Mouse (Mus musculus) limb, embryonic 11.5 days (tissue): Measurements from ENCODE around the gene Gm11172. TPM values are rescaled to one million over a fixed set of nuclear protein-coding genes. Genes with fewer than 3 reads are reported as not detected.
A peak's percentile ranks its signal among the peaks of the same experiment; 100 is the strongest.

ENCODE experiments used
- ATAC-seq: fragments of 200-750 bp; cut with Nextera tagmentation; 2 replicates; pipeline ENCODE4 v1.8.0; 2017; ENCODE audit warnings: low read depth; ENCODE audit not compliant: insufficient number of reproducible peaks, low FRiP score, low TSS enrichment
- DNase-seq: peaks from one replicate; pipeline ENCODE4 v3.0.0-alpha.2; 2015; ENCODE audit warnings: low spot score
- H3K27ac ChIP-seq: fragments of 300-500 bp; sonication (generic); replicated peaks from 2 replicates; pipeline ENCODE4 v1.5.1; 2014; ENCODE audit warnings: low read depth, mild to moderate bottlenecking, low read length
- H3K27me3 ChIP-seq: fragments of 300-500 bp; sonication (generic); 2 replicates; pipeline ENCODE4 v1.6.1; 2014; ENCODE audit warnings: mild to moderate bottlenecking, low read length, mixed read lengths; ENCODE audit not compliant: control insufficient read depth, insufficient read depth
- H3K36me3 ChIP-seq: fragments of 300-500 bp; sonication (generic); 2 replicates; pipeline ENCODE4 v1.6.1; 2014; ENCODE audit warnings: mild to moderate bottlenecking, low read length, moderate library complexity, mixed read lengths; ENCODE audit not compliant: control insufficient read depth, insufficient read depth
- H3K4me1 ChIP-seq: fragments of 300-500 bp; sonication (generic); 2 replicates; pipeline ENCODE4 v1.6.1; 2014; ENCODE audit warnings: low read length, mixed read lengths; ENCODE audit not compliant: control insufficient read depth, insufficient read depth
- H3K4me2 ChIP-seq: fragments of 300-500 bp; sonication (generic); 2 replicates; pipeline ENCODE4 v1.6.1; 2014; ENCODE audit warnings: low read depth, mild to moderate bottlenecking, moderate library complexity; ENCODE audit not compliant: severe bottlenecking
- H3K4me3 ChIP-seq: fragments of 300-500 bp; sonication (generic); 2 replicates; pipeline ENCODE4 v1.5.1; 2014; ENCODE audit warnings: low read depth, low read length
- H3K9ac ChIP-seq: fragments of 300-500 bp; sonication (generic); 2 replicates; pipeline ENCODE4 v1.6.1; 2014; ENCODE audit warnings: mild to moderate bottlenecking, low read length
- H3K9me3 ChIP-seq: fragments of 300-500 bp; sonication (generic); 2 replicates; pipeline ENCODE4 v1.6.1; 2016; ENCODE audit warnings: low read length; ENCODE audit not compliant: control insufficient read depth
- WGBS: fragments of 180-500 bp; shearing (Covaris S2); extraction: QIAGEN DNeasy Blood & Tissue Kit; methylation state at CpG from one replicate; pipeline ENCODE4 v1.1.7; 2014; 5-methylcytosine and 5-hydroxymethylcytosine counted together
- polyA plus RNA-seq: library from polyadenylated mRNA; unstranded; fragments of >200 nt; fragmentation: Nextera tagmentation; extraction: Ambion mirVana; gene quantifications from 2 replicates; pipeline ENCODE4 v1.2.1, GENCODE M21; 2014

The Gm11172 gene
- polyA plus RNA-seq, 1 experiment from 2014 or later, result not detected

DNA sequence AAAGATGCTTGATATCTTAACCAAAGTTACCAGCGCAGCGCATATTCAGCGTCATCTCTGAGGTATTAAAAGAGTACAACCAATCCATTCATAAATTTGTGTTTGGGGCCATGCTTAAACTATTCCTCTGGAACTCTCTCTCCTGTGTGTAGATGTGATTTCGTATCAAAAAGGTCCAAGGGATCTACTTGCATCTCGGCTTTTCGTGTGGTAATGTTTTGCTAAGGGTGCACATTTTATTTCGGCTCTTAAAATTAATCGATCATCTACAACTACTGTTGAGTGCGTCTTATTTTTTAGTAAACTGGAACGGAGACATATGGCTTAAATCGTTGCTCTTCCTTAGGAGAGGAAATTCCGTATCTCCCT lies 21.8 kb downstream of the Gm11172 start:
- Histone ChIP-seq H3K27ac (no peak overlapping the region), H3K36me3 (no peaks in the 10 kb centered on the region; the same call in 1 of the 2 replicates), H3K4me2 (peak overlapping the region; percentile 53), H3K4me1 (peaks cover 12% of the 10 kb centered on the region), H3K4me3 (peak overlapping the region; percentile 60), H3K9me3 (no peaks in the 10 kb centered on the region), H3K9ac (peak overlapping the region; percentile 38; the same call in 1 of the 2 replicates), H3K27me3 (no peaks in the 10 kb centered on the region)
- 12% methylated on average over 12 of the region's 12 CpGs for WGBS
- DNase-seq, result no peak
- ATAC-seq, result no peak

DNA sequence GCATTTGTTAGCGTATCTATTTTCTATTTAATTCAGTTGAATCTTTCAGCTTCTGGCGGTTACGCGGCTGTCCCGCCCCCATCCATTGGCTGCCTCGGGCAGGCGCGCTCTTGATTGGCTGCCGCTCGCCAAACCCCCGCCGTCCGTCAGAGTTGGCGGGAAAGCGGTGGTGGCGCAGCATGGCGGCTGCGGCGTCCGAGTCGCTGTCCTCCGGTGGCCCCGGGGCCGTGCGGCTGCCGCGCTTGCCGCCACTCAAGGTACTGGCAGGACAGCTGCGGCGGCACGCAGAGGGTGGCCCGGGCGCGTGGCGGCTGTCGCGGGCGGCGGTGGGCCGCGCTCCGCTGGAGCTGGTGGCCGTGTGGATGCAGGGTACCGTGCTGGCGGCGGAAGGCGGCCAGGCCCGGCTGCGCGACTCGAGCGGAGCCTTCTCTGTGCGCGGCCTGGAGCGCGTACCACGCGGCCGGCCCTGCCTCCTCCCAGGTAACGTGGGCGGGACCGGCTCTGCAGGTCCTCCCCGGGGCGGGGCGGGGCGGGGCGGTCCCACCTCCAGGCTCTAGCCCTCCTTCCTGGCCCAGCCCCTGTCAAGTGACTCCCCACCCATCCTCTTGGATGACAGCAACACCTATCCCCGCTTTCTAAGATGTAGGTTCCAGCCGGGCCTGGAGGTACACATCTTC lies 22.3 kb downstream of the Gm11172 start, which contains the start of gene Rmi2:
Gene Rmi2 (plus strand): TSS at position 149 of the 677 bp plus-strand sequence.
- peak within 1 kb of the TSS; percentile 75 for H3K27ac ChIP-seq
- WGBS, result under 1% methylated on average over 68 of the region's 69 CpGs
- peak within 1 kb of the TSS; percentile 53 for H3K4me2 ChIP-seq
- H3K36me3 ChIP-seq, result no peaks in the 10 kb centered on the region; the same call in 1 of the 2 replicates
- peak; percentile 84 for ATAC-seq
- peaks cover 12% of the 10 kb centered on the region for H3K4me1 ChIP-seq
- no peaks in the 10 kb centered on the region for H3K9me3 ChIP-seq
- DNase-seq, result peak; percentile 93
- H3K4me3 ChIP-seq, result peak within 1 kb of the TSS; percentile 60
- no peaks in the 10 kb centered on the region for H3K27me3 ChIP-seq
- peak within 1 kb of the TSS; percentile 75 for H3K9ac ChIP-seq

DNA sequence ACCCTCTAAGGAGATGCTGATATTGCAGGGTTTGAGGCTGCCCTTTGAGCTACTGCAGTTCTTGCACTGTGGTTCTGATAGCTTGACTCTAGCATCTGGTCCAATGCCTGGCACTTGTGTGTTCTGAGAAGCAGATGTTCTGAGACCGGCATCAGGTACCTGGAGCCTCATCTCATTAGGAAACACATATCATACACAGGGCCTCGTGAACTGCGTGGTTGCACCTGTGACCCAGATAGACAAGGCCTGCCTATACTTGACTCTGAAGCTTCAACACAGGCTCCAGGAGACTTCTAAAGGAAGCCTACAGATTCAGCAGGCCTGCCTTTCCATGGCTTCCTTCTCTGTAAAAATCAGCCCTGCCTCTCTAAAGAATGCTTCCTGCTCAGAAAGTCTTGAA lies 23.7 kb downstream of the Gm11172 start:
- Histone ChIP-seq H3K27me3 (no peaks in the 10 kb centered on the region), H3K4me2 (no peak overlapping the region), H3K9me3 (no peaks in the 10 kb centered on the region), H3K36me3 (no peaks in the 10 kb centered on the region; the same call in 1 of the 2 replicates), H3K27ac (no peak overlapping the region), H3K4me1 (peaks cover 12% of the 10 kb centered on the region), H3K4me3 (no peak overlapping the region), H3K9ac (no peak overlapping the region)
- WGBS, result 91% methylated on average over 3 of the region's 3 CpGs
- no peak for ATAC-seq
- no peak for DNase-seq

DNA sequence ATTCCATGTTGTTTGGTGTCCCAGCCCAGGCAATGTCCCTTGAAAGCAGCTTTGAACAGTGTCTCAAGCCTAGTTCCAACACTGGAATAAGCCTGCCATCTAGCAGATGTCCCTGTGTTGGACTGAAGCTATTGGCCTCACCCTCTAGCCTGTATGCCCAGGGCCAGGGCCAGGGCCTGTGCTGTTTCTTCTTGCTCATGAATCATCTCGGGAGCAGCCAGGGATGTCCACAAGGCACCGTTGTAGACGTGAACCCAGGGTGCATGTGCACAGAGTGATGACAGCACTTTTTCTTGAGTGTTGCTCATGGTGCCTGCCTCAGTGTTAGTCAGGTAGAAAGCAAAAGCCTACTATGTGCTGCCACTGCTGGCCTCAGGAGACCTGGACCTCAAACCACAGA lies 24.5 kb downstream of the Gm11172 start:
- Histone ChIP-seq H3K27ac (no peak overlapping the region), H3K4me2 (no peak overlapping the region), H3K36me3 (no peaks in the 10 kb centered on the region; the same call in 1 of the 2 replicates), H3K27me3 (no peaks in the 10 kb centered on the region), H3K4me3 (no peak overlapping the region), H3K9ac (no peak overlapping the region), H3K4me1 (peaks cover 12% of the 10 kb centered on the region), H3K9me3 (no peaks in the 10 kb centered on the region)
- no peak for DNase-seq
- no peak for ATAC-seq
- 88% methylated on average over 3 of the region's 3 CpGs for WGBS

DNA sequence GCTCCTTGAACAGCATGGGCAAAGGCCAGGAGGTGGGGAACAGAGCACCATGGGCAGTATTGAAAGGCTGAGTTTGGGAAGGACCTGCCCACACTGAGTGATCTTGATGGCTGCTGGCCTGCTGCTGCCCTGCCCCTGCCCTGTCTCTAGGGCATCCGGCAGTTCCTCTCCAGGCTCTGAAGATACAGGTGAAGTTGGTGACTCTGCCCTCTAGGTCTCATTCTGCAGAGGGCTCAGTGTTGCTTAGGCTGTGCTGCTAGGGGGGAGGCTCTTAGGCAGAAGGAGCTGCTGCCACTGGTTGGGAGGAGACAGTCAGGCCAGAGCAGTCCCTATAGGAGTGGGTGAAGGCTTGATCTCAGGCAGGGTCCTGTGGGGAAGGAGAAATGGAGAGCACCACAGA lies 25.2 kb downstream of the Gm11172 start:
- Histone ChIP-seq H3K4me2 (no peak overlapping the region), H3K36me3 (no peaks in the 10 kb centered on the region; the same call in 1 of the 2 replicates), H3K9me3 (no peaks in the 10 kb centered on the region), H3K9ac (no peak overlapping the region), H3K27me3 (no peaks in the 10 kb centered on the region), H3K27ac (no peak overlapping the region), H3K4me1 (peaks cover 12% of the 10 kb centered on the region), H3K4me3 (no peak overlapping the region)
- ATAC-seq, result no peak
- no peak for DNase-seq
- WGBS, result 92% methylated on average over 1 of the region's 1 CpGs

DNA sequence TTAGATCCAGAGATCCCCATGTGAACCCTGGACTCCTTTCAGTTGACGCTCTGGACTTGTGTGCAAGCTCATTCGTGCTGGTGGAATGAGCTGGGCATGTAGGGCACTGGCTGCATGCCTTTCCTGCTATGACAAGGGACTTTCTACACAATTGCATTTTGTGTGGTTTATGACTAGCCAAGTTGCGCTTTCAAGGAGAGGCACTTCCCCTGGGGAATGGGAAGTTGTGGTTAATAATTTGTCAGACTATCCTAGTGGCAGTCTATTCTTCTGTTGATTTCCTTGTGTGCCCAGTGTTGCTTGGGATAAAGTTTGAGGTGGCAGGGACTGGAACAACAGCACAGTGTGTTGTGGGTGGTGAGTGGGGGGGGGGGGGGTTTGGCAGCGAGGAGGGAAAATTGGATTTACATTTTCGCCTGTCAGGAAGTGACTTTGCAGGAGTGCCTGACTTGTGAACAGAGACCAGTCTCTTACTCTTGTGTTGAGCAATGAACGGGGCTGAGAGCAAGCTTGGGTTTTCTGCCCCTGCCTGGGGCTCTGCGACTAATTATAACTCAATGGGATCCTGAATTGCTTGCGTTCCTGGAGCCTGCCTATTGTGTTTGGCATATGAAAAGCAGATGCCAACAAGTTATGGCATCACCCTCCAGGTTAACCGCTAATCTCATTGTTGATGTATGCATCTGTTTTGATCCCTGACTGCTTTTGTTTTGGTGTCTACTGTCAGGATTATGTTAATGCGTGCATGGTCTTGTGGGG lies 26.0 kb downstream of the Gm11172 start:
- no peak overlapping the region for H3K4me2 ChIP-seq
- DNase-seq (peak; percentile 36), ATAC-seq (no peak)
- H3K36me3 ChIP-seq, result no peaks in the 10 kb centered on the region; the same call in 1 of the 2 replicates
- no peak overlapping the region for H3K9ac ChIP-seq
- no peaks in the 10 kb centered on the region for H3K27me3 ChIP-seq
- no peak overlapping the region for H3K27ac ChIP-seq
- H3K9me3 ChIP-seq, result no peaks in the 10 kb centered on the region
- no peak overlapping the region for H3K4me3 ChIP-seq
- peaks cover 17% of the 10 kb centered on the region for H3K4me1 ChIP-seq
- WGBS, result 44% methylated on average over 10 of the region's 10 CpGs

DNA sequence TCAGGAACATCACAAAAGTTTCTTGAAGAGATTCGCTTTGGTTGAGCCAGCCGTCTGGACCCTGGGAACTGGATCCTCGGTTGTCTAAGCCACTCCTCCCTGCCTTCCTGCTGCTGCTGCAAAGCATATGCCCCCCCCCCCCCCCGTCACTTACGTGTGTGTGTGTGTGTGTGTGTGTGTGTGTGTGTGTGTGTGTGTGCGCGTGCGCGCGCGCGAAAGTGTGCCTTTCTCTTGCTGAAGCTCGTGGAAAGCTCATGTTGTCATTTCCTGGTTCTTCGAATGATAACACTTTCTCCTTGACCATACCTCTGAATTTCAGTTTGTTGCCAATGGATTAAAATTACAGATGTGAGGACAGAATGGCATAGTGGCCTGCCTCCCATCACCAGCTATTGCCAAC lies 27.3 kb downstream of the Gm11172 start:
- no peaks in the 10 kb centered on the region; the same call in 1 of the 2 replicates for H3K36me3 ChIP-seq
- H3K4me2 ChIP-seq, result no peak overlapping the region
- no peak overlapping the region for H3K9ac ChIP-seq
- DNase-seq (no peak), ATAC-seq (no peak)
- H3K27me3 ChIP-seq, result no peaks in the 10 kb centered on the region
- WGBS, result 83% methylated on average over 12 of the region's 14 CpGs
- peaks cover 21% of the 10 kb centered on the region for H3K4me1 ChIP-seq
- H3K9me3 ChIP-seq, result no peaks in the 10 kb centered on the region
- no peak overlapping the region for H3K27ac ChIP-seq
- no peak overlapping the region for H3K4me3 ChIP-seq

DNA sequence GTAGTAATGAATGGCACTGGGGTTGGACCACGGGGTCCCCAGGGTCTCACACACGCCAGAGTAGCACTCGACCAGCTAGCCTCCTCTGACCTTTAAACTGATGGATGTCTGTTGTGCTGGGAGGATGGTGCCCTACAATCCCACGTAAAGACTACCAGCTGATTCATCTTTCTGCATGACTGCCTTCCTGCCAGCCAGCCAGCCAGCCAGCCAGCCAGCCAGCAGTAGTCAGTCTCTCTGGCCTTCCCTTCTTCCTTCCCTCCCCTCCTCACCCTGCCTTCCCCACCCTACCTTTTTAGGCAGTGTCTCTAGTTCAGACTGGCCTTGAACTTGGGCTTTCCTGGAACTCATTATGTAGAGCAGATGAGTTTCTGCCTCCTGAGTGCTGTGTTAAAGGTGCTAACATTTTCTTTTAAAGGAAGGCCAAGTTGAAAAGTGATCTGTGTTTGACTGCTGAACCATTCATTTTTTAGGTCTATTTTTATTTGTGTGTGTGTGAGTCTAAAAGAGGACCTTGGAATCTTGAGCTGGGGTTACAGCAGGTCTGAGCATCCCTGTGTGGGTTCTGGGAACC lies 29.7 kb downstream of the Gm11172 start:
- WGBS, result 86% methylated on average over 4 of the region's 4 CpGs
- Histone ChIP-seq H3K27ac (no peak overlapping the region), H3K4me2 (no peak overlapping the region), H3K9me3 (no peaks in the 10 kb centered on the region), H3K4me1 (peaks cover 21% of the 10 kb centered on the region), H3K27me3 (no peaks in the 10 kb centered on the region), H3K9ac (no peak overlapping the region), H3K4me3 (no peak overlapping the region), H3K36me3 (no peaks in the 10 kb centered on the region)
- DNase-seq, result no peak
- ATAC-seq, result no peak
